Mouse (Mus musculus) monocyte, adult 59 days (primary cell): ENCODE measurements around the gene Nkain4. TPM values are rescaled to one million over a fixed set of nuclear protein-coding genes. Genes with fewer than 3 reads are reported as not detected.

Experiments used
- total RNA-seq, 2 experiments: library from RNA; stranded (reverse); gene quantifications; one replicate each; pipeline ENCODE4 v1.2.4; 2023

The Nkain4 gene
- total RNA-seq = 1 to 10 TPM in 1 of 2 experiments, not detected in 1; 3.5 TPM

DNA sequence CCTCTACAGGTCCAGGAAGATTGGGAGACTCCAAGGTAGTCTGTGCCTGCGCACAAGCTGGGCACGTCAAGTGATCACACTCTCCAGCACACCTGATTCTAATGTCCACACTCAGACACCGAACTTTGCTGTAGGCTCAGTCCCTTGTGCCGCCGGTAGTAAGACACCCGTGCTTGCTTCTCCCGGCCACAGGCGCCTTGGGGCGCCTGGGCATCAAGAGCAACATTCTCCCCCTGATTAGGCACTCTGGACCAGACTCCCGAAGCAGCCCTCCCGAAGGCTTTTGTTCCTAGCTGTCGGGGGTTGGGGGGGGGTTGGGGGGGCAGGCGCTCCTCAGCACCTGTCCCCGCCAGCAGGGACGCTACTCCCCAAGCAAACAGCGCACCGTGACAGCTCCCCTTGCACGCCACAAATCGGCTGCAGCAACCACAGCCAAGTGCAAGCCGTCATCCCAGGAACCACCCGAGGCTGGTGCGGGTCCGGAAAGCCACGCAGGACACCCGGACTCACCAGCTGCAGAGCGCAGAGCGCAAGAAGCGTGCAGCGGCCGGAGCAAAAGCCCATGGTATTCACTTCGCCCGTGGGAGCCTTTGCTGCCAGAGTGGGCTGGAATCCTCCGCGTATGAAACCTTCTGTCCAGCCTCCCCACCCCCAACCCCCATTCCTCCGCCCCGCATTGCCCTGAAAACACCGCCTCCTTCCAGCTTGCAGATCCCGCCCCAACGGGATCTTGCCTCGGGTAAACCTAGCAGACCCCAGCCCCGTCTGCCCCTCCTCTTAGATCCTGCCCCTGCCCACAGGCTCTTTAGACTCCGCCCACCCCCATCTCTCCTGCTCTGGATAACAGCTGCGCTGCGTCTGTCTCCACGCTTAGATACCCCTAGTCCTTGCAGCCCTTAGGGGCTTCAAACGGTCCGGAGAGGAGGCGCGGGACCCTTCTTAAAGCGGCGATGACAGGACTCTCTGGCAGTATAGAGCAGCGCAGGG, at the start of gene Nkain4:
TSS of gene Nkain4 (minus strand) at position 639 of the 987 bp plus-strand sequence.

DNA sequence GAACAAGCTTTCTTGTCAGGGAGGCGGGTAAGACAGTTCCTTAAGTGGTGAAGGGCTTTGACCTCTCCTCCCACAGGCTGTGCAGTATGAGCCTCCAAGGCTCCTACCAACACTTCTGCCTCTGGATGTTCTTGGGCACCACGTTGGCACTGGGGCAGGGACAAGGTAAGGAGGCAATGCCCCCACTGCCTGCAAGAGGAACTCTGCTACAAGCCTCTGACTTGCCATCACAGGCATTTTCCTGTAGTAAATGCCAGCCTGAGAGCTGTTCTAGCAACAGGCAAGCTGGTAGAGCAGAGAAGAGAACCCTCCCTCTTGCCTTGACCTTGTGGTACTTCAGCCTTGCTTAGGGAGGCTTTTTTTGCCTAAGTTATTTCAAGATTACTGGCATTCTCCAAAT, 31.9 kb upstream of the Nkain4 start, which contains the start of gene Col20a1:
TSS of gene Col20a1 (plus strand) at position 87 of the 400 bp plus-strand sequence.

DNA sequence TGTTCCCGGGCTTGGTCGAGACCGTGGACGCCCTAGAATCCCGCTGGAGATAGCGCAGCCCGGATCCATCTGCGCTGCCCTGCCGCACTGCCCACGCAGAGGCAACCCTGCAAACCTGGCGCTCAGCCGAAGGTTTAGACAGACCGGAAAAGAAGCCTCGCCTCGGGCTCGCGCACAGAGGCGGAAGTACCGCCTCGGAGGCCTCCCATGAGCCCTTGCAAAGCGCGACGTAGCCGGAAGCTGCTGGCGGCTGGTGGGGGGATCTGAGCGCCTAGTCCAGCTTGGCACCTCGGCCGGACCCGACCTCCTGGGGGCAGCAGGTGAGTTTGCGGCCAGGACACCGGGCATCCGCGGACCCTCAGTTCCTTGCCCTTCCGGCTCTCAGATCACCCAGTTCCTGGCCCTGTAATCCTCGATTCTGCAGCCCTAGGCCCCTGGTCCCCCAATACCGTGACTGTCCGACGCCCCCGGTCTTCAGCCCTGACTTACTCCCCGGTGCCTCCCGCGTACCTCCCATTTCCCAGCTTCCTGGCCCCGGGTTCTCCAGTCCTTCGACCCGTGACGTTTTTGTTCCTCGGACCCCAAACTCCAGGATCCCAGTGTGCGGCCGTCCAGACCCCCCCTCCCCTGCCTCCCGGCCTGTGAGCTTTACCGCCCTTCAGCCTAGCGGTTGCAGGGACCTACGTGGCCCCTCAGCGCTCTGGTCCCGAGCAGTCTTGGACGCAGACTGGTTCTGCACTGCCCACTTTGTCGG, 12.7 kb upstream of the Nkain4 start, which contains the start of gene Arfgap1:
TSS of gene Arfgap1 (plus strand) at position 216 of the 754 bp plus-strand sequence.

DNA sequence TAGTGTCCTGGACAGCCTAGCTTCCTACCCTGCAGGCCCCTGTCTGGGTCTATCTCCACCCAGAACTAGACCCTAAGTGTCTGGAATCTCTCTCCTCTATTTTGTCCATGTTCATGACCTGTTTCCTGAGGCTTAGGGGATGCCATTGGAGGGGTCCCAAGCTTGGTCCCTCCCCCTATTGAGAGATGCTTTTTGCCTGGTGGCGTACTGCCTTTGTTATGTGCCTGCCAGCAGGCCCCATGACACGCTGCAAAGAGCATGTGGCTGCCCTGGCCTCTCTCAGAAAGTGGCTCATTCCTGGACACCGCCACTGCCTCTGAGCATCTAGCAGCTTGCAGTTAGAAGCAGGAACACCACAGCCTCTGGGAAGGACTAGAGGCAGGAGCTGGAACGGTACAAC, 25.8 kb downstream of the Nkain4 start, which contains the start of gene Birc7:
TSS of gene Birc7 (plus strand) at position 301 of the 400 bp plus-strand sequence.

GRCm38 (mm10) chr2:180920810-180921400, 33.6 kb downstream of the Nkain4 start, which contains the start of gene Ythdf1:
Ythdf1 (minus strand) TSS chr2:180920949.

Other genes starting within 250 kb of the Nkain4 start
- gene Dido1, start 244.7 kb downstream of the Nkain4 start, total RNA-seq = 10 to 100 TPM; 56.2 to 63.5 TPM
- 10 to 100 TPM; 41.9 to 43.5 TPM for gene Gid8, start 244.6 kb downstream of the Nkain4 start, total RNA-seq
- 1 to 10 TPM; 7.6 to 8.0 TPM for gene Slc17a9, start 229.4 kb downstream of the Nkain4 start, total RNA-seq
- gene Bhlhe23, start 177.8 kb downstream of the Nkain4 start, total RNA-seq = not detected
- gene Ythdf1, start 33.8 kb downstream of the Nkain4 start, total RNA-seq = 10 to 100 TPM; 72.0 to 73.2 TPM
- not detected for gene Birc7, start 25.7 kb downstream of the Nkain4 start, total RNA-seq
- gene Arfgap1, start 12.5 kb upstream of the Nkain4 start, total RNA-seq = 10 to 100 TPM; 51.0 to 54.5 TPM
- 1 to 10 TPM; 1.5 to 1.8 TPM for gene Col20a1, start 31.8 kb upstream of the Nkain4 start, total RNA-seq
- gene Chrna4, start 88.8 kb upstream of the Nkain4 start, total RNA-seq = not detected
- gene Kcnq2, start 180.6 kb upstream of the Nkain4 start, total RNA-seq = not detected
- gene Eef1a2, start 202.3 kb upstream of the Nkain4 start, total RNA-seq = not detected
- 10 to 100 TPM; 61.3 to 68.4 TPM for gene Ppdpf, start 232.5 kb upstream of the Nkain4 start, total RNA-seq
- under 1 TPM in 1 of 2 experiments, not detected in 1; 0.34 TPM for gene Ptk6, start 248.1 kb upstream of the Nkain4 start, total RNA-seq